ENCODE assay signal across 14 mouse cellular contexts in the genomic region with DNA sequence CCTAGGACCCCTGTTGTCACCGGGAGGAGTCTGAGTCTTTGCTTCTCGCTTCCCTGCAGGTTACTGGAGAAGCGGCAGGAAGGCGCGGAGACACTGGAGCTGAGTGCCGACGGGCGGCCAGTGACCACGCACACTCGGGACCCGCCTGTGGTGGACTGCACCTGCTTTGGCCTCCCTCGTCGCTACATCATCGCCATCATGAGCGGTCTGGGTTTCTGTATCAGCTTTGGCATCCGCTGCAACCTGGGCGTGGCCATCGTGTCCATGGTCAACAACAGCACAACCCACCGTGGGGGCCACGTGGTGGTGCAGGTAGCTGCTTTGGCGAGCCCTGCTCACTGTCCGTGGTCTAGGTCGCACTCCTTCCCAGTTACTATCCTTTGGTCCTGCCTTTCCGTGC. TPM values are rescaled to one million over a fixed set of nuclear protein-coding genes. Genes with fewer than 3 reads are reported as not detected.
DNase-seq lines count a peak whose midpoint lies in the region; ATAC-seq and TF ChIP-seq lines count a peak whose summit lies in the region.
"Had no signal": no experiment of that assay in that cellular context is flagged by ENCODE, and none has a peak within 500 bp of the region (broad histone marks: within the 10 kb centered on the region; RNA-seq: fewer than 3 reads in every experiment).

No protein-coding gene starts in this region.

- H3K4me1 ChIP-seq in forebrain, embryonic 10.5 days, result peaks cover 23% of the 10 kb centered on the region
- peaks cover 4% of the 10 kb centered on the region; the same call in 1 of the 2 replicates for H3K4me1 ChIP-seq in forebrain, embryonic 11.5 days (replicated peaks; ENCODE audit: control insufficient read depth, insufficient read depth, low read length)
- H3K4me1 ChIP-seq in testis, adult 2 months (ENCODE audit: control insufficient read depth, insufficient read depth, low read length), result peaks cover 30% of the 10 kb centered on the region
- peaks cover 16% of the 10 kb centered on the region; the same call in 1 of the 2 replicates for H3K4me1 ChIP-seq in hindbrain, embryonic 14.5 days (replicated peaks; ENCODE audit: control insufficient read depth, insufficient read depth, low read length)
- H3K4me1 ChIP-seq in neural tube, embryonic 15.5 days, result peaks cover 20% of the 10 kb centered on the region
- H3K4me1 ChIP-seq: embryonic facial prominence, embryonic 12.5 days had no signal

- H3K9me3 ChIP-seq in forebrain, embryonic 10.5 days, result peaks cover 39% of the 10 kb centered on the region
- peaks cover 7% of the 10 kb centered on the region for H3K9me3 ChIP-seq in forebrain, embryonic 11.5 days (ENCODE audit: control insufficient read depth, low read length)
- H3K9me3 ChIP-seq in hindbrain, embryonic 14.5 days (ENCODE audit: control insufficient read depth, low read length), result 0 out of 2 replicates have a peak, but pooled peaks cover 6% of the 10 kb centered on the region
- no peaks in the 10 kb centered on the region for H3K9me3 ChIP-seq in neural tube, embryonic 15.5 days (replicated peaks)

- WGBS in forebrain, embryonic 10.5 days, result 3% methylated on average over 24 of the region's 24 CpGs
- WGBS in forebrain, embryonic 11.5 days, result 3% methylated on average over 24 of the region's 24 CpGs
- 2% methylated on average over 24 of the region's 24 CpGs for WGBS in hindbrain, embryonic 14.5 days
- WGBS in neural tube, embryonic 15.5 days, result 7% methylated on average over 24 of the region's 24 CpGs

- no peak for ATAC-seq in forebrain, embryonic 11.5 days (replicated peaks; ENCODE audit: low FRiP score)
- ATAC-seq in hindbrain, embryonic 14.5 days (ENCODE audit: low FRiP score), result no peak
- no peak for ATAC-seq in neural tube, embryonic 15.5 days (ENCODE audit: low FRiP score)
- ATAC-seq: Patski had no signal

- H3K36me3 ChIP-seq in forebrain, embryonic 10.5 days (replicated peaks), result 0 out of 2 replicates have a peak, but pooled peaks cover 2% of the 10 kb centered on the region
- H3K36me3 ChIP-seq in forebrain, embryonic 11.5 days (ENCODE audit: control insufficient read depth, insufficient read depth, low read length), result no peaks in the 10 kb centered on the region
- no peaks in the 10 kb centered on the region for H3K36me3 ChIP-seq in testis, adult 2 months (ENCODE audit: control insufficient read depth, insufficient read depth, low read length)
- no peaks in the 10 kb centered on the region for H3K36me3 ChIP-seq in hindbrain, embryonic 14.5 days (replicated peaks; ENCODE audit: control insufficient read depth, insufficient read depth)
- H3K36me3 ChIP-seq in neural tube, embryonic 15.5 days, result no peaks in the 10 kb centered on the region
- H3K36me3 ChIP-seq: embryonic facial prominence, embryonic 12.5 days; liver, embryonic 13.5 days had no signal

- peak overlapping the region; percentile 25 for H3K4me3 ChIP-seq in forebrain, embryonic 10.5 days
- no peak overlapping the region for H3K4me3 ChIP-seq in forebrain, embryonic 11.5 days (ENCODE audit: low read depth, low read length)
- peak overlapping the region; percentile 52 for H3K4me3 ChIP-seq in testis, adult 2 months (ENCODE audit: control insufficient read depth, low read depth, low read length)
- 0 out of 2 replicates have a peak overlapping the region, but pooled peaks have one; percentile 6 for H3K4me3 ChIP-seq in hindbrain, embryonic 14.5 days (replicated peaks; ENCODE audit: low read length)
- peak overlapping the region; percentile 17; the same call in 1 of the 2 replicates for H3K4me3 ChIP-seq in neural tube, embryonic 15.5 days (replicated peaks)
- H3K4me3 ChIP-seq: embryonic facial prominence, embryonic 12.5 days; liver, embryonic 13.5 days had no signal

- peaks cover 98% of the 10 kb centered on the region for H3K27me3 ChIP-seq in forebrain, embryonic 10.5 days (ENCODE audit: poor library complexity, severe bottlenecking)
- H3K27me3 ChIP-seq in forebrain, embryonic 11.5 days (ENCODE audit: control insufficient read depth, insufficient read depth, low read length), result peaks cover 60% of the 10 kb centered on the region
- H3K27me3 ChIP-seq in testis, adult 2 months (ENCODE audit: control insufficient read depth, insufficient read depth, low read length), result no peaks in the 10 kb centered on the region
- H3K27me3 ChIP-seq in hindbrain, embryonic 14.5 days (ENCODE audit: control insufficient read depth, insufficient read depth, low read length), result peaks cover 78% of the 10 kb centered on the region
- H3K27me3 ChIP-seq in neural tube, embryonic 15.5 days (replicated peaks), result peaks cover 88% of the 10 kb centered on the region

- no peak for DNase-seq in forebrain, embryonic 10.5 days (ENCODE audit: extremely low spot score, low spot score)
- no peak for DNase-seq in forebrain, embryonic 11.5 days (ENCODE audit: low spot score)
- DNase-seq in testis, postnatal 14 days (ENCODE audit: low spot score), result no peak
- no peak for DNase-seq in hindbrain, embryonic 14.5 days (ENCODE audit: low spot score)
- no peak for DNase-seq in left cerebral cortex, adult 11 months (ENCODE audit: low spot score)
- no peak for DNase-seq in left cerebral cortex, postnatal 10 days (ENCODE audit: extremely low spot score in 1 of 2, low spot score in 2 of 2)
- DNase-seq: adrenal gland, postnatal 25 days; gastrocnemius, postnatal 10 days; liver, embryonic 13.5 days had no signal

- no peak overlapping the region for H3K27ac ChIP-seq in forebrain, embryonic 10.5 days
- H3K27ac ChIP-seq in forebrain, embryonic 11.5 days (ENCODE audit: low read depth, low read length), result no peak overlapping the region
- no peak overlapping the region for H3K27ac ChIP-seq in testis, adult 2 months (ENCODE audit: control insufficient read depth, insufficient read depth, low read depth, low read length)
- no peak overlapping the region for H3K27ac ChIP-seq in hindbrain, embryonic 14.5 days
- H3K27ac ChIP-seq in neural tube, embryonic 15.5 days (replicated peaks), result no peak overlapping the region
- H3K27ac ChIP-seq: embryonic facial prominence, embryonic 12.5 days; liver, embryonic 13.5 days had no signal

- TF ChIP-seq POLR2A in testis, adult 2 months (IDR thresholded peaks at IDR 0.05; ENCODE audit: control insufficient read depth, low read depth, low read length), result no peak

- H3K9ac ChIP-seq in forebrain, embryonic 11.5 days (ENCODE audit: low read length), result no peak overlapping the region
- no peak overlapping the region for H3K9ac ChIP-seq in hindbrain, embryonic 14.5 days
- no peak overlapping the region for H3K9ac ChIP-seq in neural tube, embryonic 15.5 days (replicated peaks)
- H3K9ac ChIP-seq: embryonic facial prominence, embryonic 12.5 days; liver, embryonic 13.5 days had no signal

- H3K4me2 ChIP-seq in forebrain, embryonic 11.5 days (ENCODE audit: low read depth, low read length, severe bottlenecking), result no peak overlapping the region
- H3K4me2 ChIP-seq in hindbrain, embryonic 14.5 days (replicated peaks), result peak overlapping the region; percentile 11; the same call in 1 of the 2 replicates
- H3K4me2 ChIP-seq in neural tube, embryonic 15.5 days, result peak overlapping the region; percentile 40
- H3K4me2 ChIP-seq: embryonic facial prominence, embryonic 12.5 days; liver, embryonic 13.5 days had no signal

- intact Hi-C loops in left cerebral cortex, postnatal 10 days (cut with DNase I), result loop anchor here (10.0 kb wide), 1 partner anchor 196 kb away; a partner anchor contains a TSS

- TF ChIP-seq CTCF in testis, adult 2 months (IDR thresholded peaks at IDR 0.05; ENCODE audit: control insufficient read depth, insufficient read depth, insufficient replicate concordance, low read depth, low read length), result no peak

RNA-seq across cellular contexts. Expression of a gene that starts 4.9 kb away (rescaled TPM):
- 0.95 and 1.2 TPM in 2 replicates for polyA plus RNA-seq in forebrain, embryonic 10.5 days (2016; fragmentation: Nextera tagmentation; extraction: Ambion mirVana)
- polyA plus RNA-seq in forebrain, embryonic 11.5 days (2014; fragmentation: Nextera tagmentation; extraction: Ambion mirVana), result 3.6 and 4.6 TPM in 2 replicates
- 33.5 and 34.1 TPM in 2 replicates for polyA plus RNA-seq in testis, adult 2 months (2012; rRNA removed)
- 0.47 and 0.48 TPM in 2 replicates for polyA plus RNA-seq in hindbrain, embryonic 14.5 days (2014; fragmentation: Nextera tagmentation; extraction: Ambion mirVana)
- 0.37 and 0.55 TPM in 2 replicates for polyA plus RNA-seq in neural tube, embryonic 15.5 days (2015; fragmentation: Nextera tagmentation; extraction: Ambion mirVana)
- total RNA-seq in left cerebral cortex, postnatal 10 days (2021), result 1,000 to 10,000 TPM; 1,057 to 1,070 TPM
- polyA plus RNA-seq: liver, embryonic 13.5 days had no signal

RNA-seq across cellular contexts. Expression of a gene that starts 10.7 kb away (rescaled TPM):
- 0.15 TPM in 1 of 2 replicates, not detected in the other for polyA plus RNA-seq in forebrain, embryonic 10.5 days (2016; fragmentation: Nextera tagmentation; extraction: Ambion mirVana)
- polyA plus RNA-seq in forebrain, embryonic 11.5 days (2014; fragmentation: Nextera tagmentation; extraction: Ambion mirVana), result 0.13 and 0.33 TPM in 2 replicates
- polyA plus RNA-seq in testis, adult 2 months (2012; rRNA removed), result 3.9 and 5.4 TPM in 2 replicates
- not detected in 2 replicates for polyA plus RNA-seq in hindbrain, embryonic 14.5 days (2014; fragmentation: Nextera tagmentation; extraction: Ambion mirVana)
- not detected in 2 replicates for polyA plus RNA-seq in neural tube, embryonic 15.5 days (2015; fragmentation: Nextera tagmentation; extraction: Ambion mirVana)
- total RNA-seq in left cerebral cortex, postnatal 10 days (2021), result under 1 TPM in 1 of 2 experiments, not detected in 1; 0.17 TPM
- total RNA-seq: adrenal gland, postnatal 25 days had no signal
- polyA plus RNA-seq: liver, embryonic 13.5 days; Patski had no signal

RNA-seq across cellular contexts. Expression of a gene that starts 12.1 kb away (rescaled TPM):
- polyA plus RNA-seq in forebrain, embryonic 10.5 days (2016; fragmentation: Nextera tagmentation; extraction: Ambion mirVana), result 0.33 TPM in 1 of 2 replicates, not detected in the other
- not detected in 2 replicates for polyA plus RNA-seq in forebrain, embryonic 11.5 days (2014; fragmentation: Nextera tagmentation; extraction: Ambion mirVana)
- polyA plus RNA-seq in testis, adult 2 months (2012; rRNA removed), result 21.9 and 28.2 TPM in 2 replicates
- polyA plus RNA-seq in hindbrain, embryonic 14.5 days (2014; fragmentation: Nextera tagmentation; extraction: Ambion mirVana), result 0.83 TPM in 1 of 2 replicates, not detected in the other
- not detected in 2 replicates for polyA plus RNA-seq in neural tube, embryonic 15.5 days (2015; fragmentation: Nextera tagmentation; extraction: Ambion mirVana)
- not detected for total RNA-seq in left cerebral cortex, postnatal 10 days (2021)
- total RNA-seq: adrenal gland, postnatal 25 days; gastrocnemius, postnatal 10 days; layer of hippocampus, adult 8-10 months had no signal
- polyA plus RNA-seq: embryonic facial prominence, embryonic 12.5 days; liver, embryonic 13.5 days; Patski had no signal

RNA-seq across cellular contexts. Expression of a gene that starts 14.3 kb away (rescaled TPM):
- 53.0 and 55.1 TPM in 2 replicates for polyA plus RNA-seq in forebrain, embryonic 10.5 days (2016; fragmentation: Nextera tagmentation; extraction: Ambion mirVana)
- 44.0 and 44.1 TPM in 2 replicates for polyA plus RNA-seq in forebrain, embryonic 11.5 days (2014; fragmentation: Nextera tagmentation; extraction: Ambion mirVana)
- polyA plus RNA-seq in testis, adult 2 months (2012; rRNA removed), result 12.8 and 13.4 TPM in 2 replicates
- 16.0 and 21.3 TPM in 2 replicates for polyA plus RNA-seq in hindbrain, embryonic 14.5 days (2014; fragmentation: Nextera tagmentation; extraction: Ambion mirVana)
- polyA plus RNA-seq in neural tube, embryonic 15.5 days (2015; fragmentation: Nextera tagmentation; extraction: Ambion mirVana), result 19.5 and 26.8 TPM in 2 replicates
- total RNA-seq in left cerebral cortex, postnatal 10 days (2021), result 10 to 100 TPM; 13.3 to 16.7 TPM

RNA-seq across cellular contexts. Expression of a gene that starts 14.6 kb away (rescaled TPM):
- 98.5 and 99.6 TPM in 2 replicates for polyA plus RNA-seq in forebrain, embryonic 10.5 days (2016; fragmentation: Nextera tagmentation; extraction: Ambion mirVana)
- polyA plus RNA-seq in forebrain, embryonic 11.5 days (2014; fragmentation: Nextera tagmentation; extraction: Ambion mirVana), result 95.9 and 110 TPM in 2 replicates
- polyA plus RNA-seq in testis, adult 2 months (2012; rRNA removed), result 258 and 295 TPM in 2 replicates
- polyA plus RNA-seq in hindbrain, embryonic 14.5 days (2014; fragmentation: Nextera tagmentation; extraction: Ambion mirVana), result 91.0 and 93.5 TPM in 2 replicates
- 81.7 and 82.9 TPM in 2 replicates for polyA plus RNA-seq in neural tube, embryonic 15.5 days (2015; fragmentation: Nextera tagmentation; extraction: Ambion mirVana)
- total RNA-seq in left cerebral cortex, postnatal 10 days (2021), result 10 to 100 TPM; 60.0 to 66.7 TPM

Comparison
In these comparisons a context has a peak if more than half of its experiments do, and no peak if none do; other contexts are left out.
1. RNA of a gene that starts 12.1 kb away (polyA plus RNA-seq): 21.9 to 28.2 TPM in testis, adult 2 months; 0.33 TPM in forebrain, embryonic 10.5 days, not detected in forebrain, embryonic 11.5 days, 0.83 TPM in hindbrain, embryonic 14.5 days and not detected in neural tube, embryonic 15.5 days; every median in the first group is over 10 times any median in the second.